Mouse (Mus musculus): ENCODE data around the gene Hist1h2ae.

GRCm38 (mm10) chr13:23554925-23555838 is 15.8 kb downstream of the Hist1h2ae start:
- no peak for TF ChIP-seq GATA1 (IDR thresholded peaks at IDR 0.05; ENCODE audit: low read length)
- no peak for TF ChIP-seq TAL1 (IDR thresholded peaks at IDR 0.05; ENCODE audit: low read length)
